28 mouse cellular contexts compared by ENCODE assay signal in the genomic region with DNA sequence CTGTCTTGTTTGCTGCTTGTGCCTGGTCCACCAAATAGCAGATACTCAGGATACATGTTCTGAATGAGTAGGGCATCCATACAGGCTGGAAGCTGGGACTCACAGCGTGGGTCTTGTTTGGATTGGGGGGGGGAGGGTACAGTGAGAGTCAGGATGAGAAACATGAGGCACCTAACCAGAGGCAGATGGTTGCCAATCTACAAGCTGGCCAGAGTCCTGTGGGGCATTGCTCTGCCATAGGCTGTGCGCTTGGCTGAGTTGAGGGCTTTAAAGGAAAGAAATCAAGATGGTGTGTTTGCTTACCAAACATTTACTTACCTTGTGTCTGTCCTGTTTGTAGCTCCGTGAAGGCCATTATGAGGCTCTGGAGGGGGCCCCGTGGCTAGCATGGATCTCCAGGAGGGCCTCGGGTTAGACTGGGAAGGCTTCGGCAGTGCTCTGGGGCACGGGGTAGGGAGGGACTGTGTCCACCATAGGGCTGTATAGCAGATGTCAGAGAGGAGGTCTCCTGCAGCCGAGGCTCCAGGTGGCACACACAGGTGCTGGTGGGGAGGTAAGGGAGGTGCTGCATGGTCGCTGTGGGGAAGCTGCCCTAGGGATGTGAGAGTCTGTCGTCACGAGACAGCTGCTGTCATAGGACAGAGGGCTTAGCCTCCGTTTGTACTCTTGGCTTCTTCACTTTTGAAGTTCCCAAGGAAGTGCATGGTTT.
A peak's percentile ranks its signal among the peaks of the same experiment; 100 is the strongest.
DNase-seq lines count a peak whose midpoint lies in the region.
"Had no signal": no experiment of that assay in that cellular context is flagged by ENCODE, and none has a peak within 500 bp of the region (broad histone marks: within the 10 kb centered on the region; RNA-seq: fewer than 3 reads in every experiment).

No protein-coding gene starts in this region.

- WGBS in midbrain, embryonic 10.5 days: 59% methylated on average over 12 of the region's 12 CpGs

- DNase-seq in cerebellum, postnatal 10 days: peak; percentile 71 to 73
- DNase-seq in cerebellum, postnatal 4 days (ENCODE audit: low spot score in 2 of 2): no peak
- DNase-seq in left cerebral cortex, postnatal 4 days: peak; percentile 57
- DNase-seq in left cerebral cortex, postnatal 14 days (ENCODE audit: low spot score in 2 of 2): no peak
- DNase-seq in thymus, postnatal 25 days: peak; percentile 14
- no peak for DNase-seq in thymus, postnatal 14 days
- DNase-seq in thymus, postnatal 4 days: peak; percentile 32
- no peak for DNase-seq in midbrain, embryonic 10.5 days (ENCODE audit: low spot score)
- DNase-seq: adrenal gland, postnatal 25 days; cerebellum, adult 18-20 months; cerebellum, postnatal 25 days; forebrain, postnatal 0 days; gastrocnemius, postnatal 14 days; heart, postnatal 14 days; kidney, adult 2 months; layer of hippocampus, postnatal 36 days; lung, embryonic 14.5 days; midbrain, embryonic 14.5 days; retina, postnatal 1 day; right cerebral cortex, postnatal 14 days had no signal

- intact Hi-C loops in left cerebral cortex, postnatal 4 days (cut with DNase I): no loop called here
- intact Hi-C loops in left cerebral cortex, postnatal 14 days (cut with DNase I): no loop called here

- H3K36me3 ChIP-seq in midbrain, embryonic 10.5 days: no peaks in the 10 kb centered on the region
- H3K36me3 ChIP-seq: embryonic facial prominence, embryonic 15.5 days; forebrain, embryonic 12.5 days; limb, embryonic 12.5 days; liver, embryonic 15.5 days; stomach, embryonic 15.5 days had no signal

- H3K27ac ChIP-seq in midbrain, embryonic 10.5 days (replicated peaks): no peak overlapping the region
- H3K27ac ChIP-seq: embryonic facial prominence, embryonic 15.5 days; forebrain, embryonic 12.5 days; kidney, postnatal 0 days; limb, embryonic 12.5 days; liver, embryonic 15.5 days; macrophage; stomach, embryonic 15.5 days had no signal

- H3K9me3 ChIP-seq in midbrain, embryonic 10.5 days (replicated peaks): no peaks in the 10 kb centered on the region
- H3K9me3 ChIP-seq: embryonic facial prominence, embryonic 15.5 days; forebrain, embryonic 12.5 days; limb, embryonic 12.5 days; liver, embryonic 15.5 days; stomach, embryonic 15.5 days had no signal

- 0 out of 2 replicates have a peak, but pooled peaks cover 14% of the 10 kb centered on the region for H3K27me3 ChIP-seq in midbrain, embryonic 10.5 days (ENCODE audit: low read depth, poor library complexity, severe bottlenecking)
- H3K27me3 ChIP-seq: embryonic facial prominence, embryonic 15.5 days; forebrain, embryonic 12.5 days; limb, embryonic 12.5 days; liver, embryonic 15.5 days; Patski; stomach, embryonic 15.5 days had no signal

- peaks cover 31% of the 10 kb centered on the region for H3K4me1 ChIP-seq in midbrain, embryonic 10.5 days

- H3K4me3 ChIP-seq in midbrain, embryonic 10.5 days: no peak overlapping the region
- H3K4me3 ChIP-seq: embryonic facial prominence, embryonic 15.5 days; forebrain, embryonic 12.5 days; limb, embryonic 12.5 days; liver, embryonic 15.5 days; stomach, embryonic 15.5 days had no signal

Comparison
In these comparisons a context has a peak if more than half of its experiments do, and no peak if none do; other contexts are left out.
1. DNase-seq: peak in cerebellum, postnatal 10 days (2 of 2), left cerebral cortex, postnatal 4 days (single experiment), thymus, postnatal 25 days (single experiment) and thymus, postnatal 4 days (single experiment); none in cerebellum, postnatal 4 days (0 of 2), left cerebral cortex, postnatal 14 days (0 of 2), thymus, postnatal 14 days (single experiment) and midbrain, embryonic 10.5 days (single experiment).